ENCODE assay signal across 8 mouse cellular contexts in the genomic region with DNA sequence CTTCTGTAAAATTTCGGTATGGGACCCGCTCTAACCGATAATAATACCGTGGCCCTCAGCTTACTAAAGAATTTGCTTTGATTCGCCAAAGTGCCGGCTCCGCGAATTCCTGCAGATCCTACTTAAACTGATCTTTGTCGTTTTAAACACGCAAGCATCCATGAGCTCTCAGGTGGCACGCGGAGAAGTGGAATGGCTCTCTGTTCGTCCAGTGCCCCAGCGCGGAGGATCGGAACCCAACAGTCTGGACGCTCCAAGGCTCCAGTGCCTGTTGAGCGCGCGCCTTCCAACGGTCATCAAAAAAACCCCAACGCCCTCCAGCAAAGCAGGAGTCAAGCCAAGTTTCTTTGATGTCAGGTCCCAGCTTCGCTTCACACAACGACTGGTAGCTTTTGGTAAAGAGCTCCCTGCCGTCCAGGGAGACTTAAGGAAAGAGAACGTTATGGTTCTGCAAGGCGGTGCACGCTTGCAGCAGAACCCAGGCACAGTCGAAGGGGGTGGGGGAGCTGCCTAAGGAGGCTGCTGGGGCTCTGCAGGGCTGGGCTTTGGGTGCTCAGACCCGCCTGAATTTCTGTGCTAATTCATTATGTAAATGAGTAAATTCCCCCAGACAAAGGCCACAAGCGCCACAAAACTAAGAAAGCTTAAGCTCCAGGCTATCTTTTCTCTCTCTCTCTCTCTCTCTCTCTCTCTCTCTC. TPM values are rescaled to one million over a fixed set of nuclear protein-coding genes. Genes with fewer than 3 reads are reported as not detected.
DNase-seq lines count a peak whose midpoint lies in the region; ATAC-seq lines count a peak whose summit lies in the region.

No protein-coding gene starts in this region.

- peak overlapping the region; percentile 37; the same call in 1 of the 2 replicates for H3K9ac ChIP-seq in embryonic facial prominence, embryonic 14.5 days (ENCODE audit: low read depth, low read length)
- H3K9ac ChIP-seq in midbrain, embryonic 16.5 days (ENCODE audit: low read depth, low read length): peak overlapping the region; percentile 64

- H3K36me3 ChIP-seq in embryonic facial prominence, embryonic 14.5 days (ENCODE audit: control insufficient read depth, insufficient read depth, low read length): no peaks in the 10 kb centered on the region
- H3K36me3 ChIP-seq in midbrain, embryonic 16.5 days (ENCODE audit: control insufficient read depth, insufficient read depth, low read length): no peaks in the 10 kb centered on the region

- H3K9me3 ChIP-seq in embryonic facial prominence, embryonic 14.5 days (ENCODE audit: control insufficient read depth, low read length): no peaks in the 10 kb centered on the region
- no peaks in the 10 kb centered on the region for H3K9me3 ChIP-seq in midbrain, embryonic 16.5 days (replicated peaks; ENCODE audit: control insufficient read depth, low read length, poor library complexity, severe bottlenecking)

- peaks cover 4% of the 10 kb centered on the region for H3K4me1 ChIP-seq in embryonic facial prominence, embryonic 14.5 days (ENCODE audit: control insufficient read depth, insufficient read depth, low read length)
- H3K4me1 ChIP-seq in midbrain, embryonic 16.5 days (ENCODE audit: control insufficient read depth, insufficient read depth, low read length): peaks cover 8% of the 10 kb centered on the region

- peak overlapping the region; percentile 77 for H3K4me2 ChIP-seq in embryonic facial prominence, embryonic 14.5 days (ENCODE audit: low read depth, low read length)
- H3K4me2 ChIP-seq in midbrain, embryonic 16.5 days (ENCODE audit: low read length): peak overlapping the region; percentile 99

- peak overlapping the region; percentile 44 for H3K4me3 ChIP-seq in embryonic facial prominence, embryonic 14.5 days (ENCODE audit: low read depth, low read length)
- H3K4me3 ChIP-seq in midbrain, embryonic 16.5 days (ENCODE audit: low read depth, low read length): peak overlapping the region; percentile 59

- no peak overlapping the region for H3K27ac ChIP-seq in embryonic facial prominence, embryonic 14.5 days (replicated peaks; ENCODE audit: low read depth, low read length)
- H3K27ac ChIP-seq in midbrain, embryonic 16.5 days (ENCODE audit: low read length): no peak overlapping the region

- DNase-seq in layer of hippocampus, postnatal 10 days (ENCODE audit: low spot score in 2 of 2): peak; percentile 6 to 14
- DNase-seq in layer of hippocampus, adult 8-10 months (ENCODE audit: low spot score in 2 of 2): no peak
- DNase-seq in embryonic facial prominence, embryonic 14.5 days (ENCODE audit: low spot score): peak; percentile 6
- DNase-seq in kidney, postnatal 10 days: peak; percentile 8
- DNase-seq in left cerebral cortex, adult 11 months (ENCODE audit: low spot score): no peak
- no peak for DNase-seq in urinary bladder, postnatal 25 days (ENCODE audit: low spot score)

- WGBS in embryonic facial prominence, embryonic 14.5 days: under 1% methylated on average over 31 of the region's 31 CpGs
- under 1% methylated on average over 31 of the region's 31 CpGs for WGBS in midbrain, embryonic 16.5 days

- peaks cover 38% of the 10 kb centered on the region for H3K27me3 ChIP-seq in embryonic facial prominence, embryonic 14.5 days (replicated peaks; ENCODE audit: control insufficient read depth, insufficient read depth, low read length)
- peaks cover 8% of the 10 kb centered on the region for H3K27me3 ChIP-seq in midbrain, embryonic 16.5 days (ENCODE audit: control insufficient read depth, insufficient read depth, low read depth, low read length)

- ATAC-seq in embryonic facial prominence, embryonic 14.5 days (ENCODE audit: low read depth): no peak
- ATAC-seq in midbrain, embryonic 16.5 days: peak; percentile 74
- no peak for ATAC-seq in megakaryocyte-erythroid progenitor cell, adult 5-6 weeks (replicated peaks; ENCODE audit: low FRiP score, low TSS enrichment, poor library complexity, severe bottlenecking)

RNA-seq across cellular contexts. Expression of a gene that starts 0.6 kb away (rescaled TPM):
- under 1 TPM; 0.18 to 0.25 TPM for total RNA-seq in layer of hippocampus, postnatal 10 days (2021)
- under 1 TPM; 0.06 to 0.08 (median 0.07) TPM for total RNA-seq in layer of hippocampus, adult 8-10 months (2022)
- polyA plus RNA-seq in embryonic facial prominence, embryonic 14.5 days (2014; fragmentation: Nextera tagmentation; extraction: Ambion mirVana): 0.17 and 0.36 TPM in 2 replicates
- 0.27 and 0.30 TPM in 2 replicates for polyA plus RNA-seq in midbrain, embryonic 16.5 days (2015; fragmentation: Nextera tagmentation; extraction: Ambion mirVana)
- total RNA-seq in megakaryocyte-erythroid progenitor cell, adult 5-6 weeks (2014; fragmentation: Nextera tagmentation): not detected in 2 replicates
- total RNA-seq in megakaryocyte-erythroid progenitor cell, adult 5-6 weeks (2017): not detected in 2 replicates

RNA-seq across cellular contexts. Expression of a gene that starts 28.1 kb away (rescaled TPM):
- 1 to 10 TPM; 1.3 to 2.1 TPM for total RNA-seq in layer of hippocampus, postnatal 10 days (2021)
- 1 to 10 TPM in 2 of 4 experiments, under 1 TPM in 2; 0.64 to 1.7 (median 1.2) TPM for total RNA-seq in layer of hippocampus, adult 8-10 months (2022)
- 5.5 and 6.0 TPM in 2 replicates for polyA plus RNA-seq in embryonic facial prominence, embryonic 14.5 days (2014; fragmentation: Nextera tagmentation; extraction: Ambion mirVana)
- 1.6 and 2.0 TPM in 2 replicates for polyA plus RNA-seq in midbrain, embryonic 16.5 days (2015; fragmentation: Nextera tagmentation; extraction: Ambion mirVana)
- total RNA-seq in megakaryocyte-erythroid progenitor cell, adult 5-6 weeks (2014; fragmentation: Nextera tagmentation): not detected in 2 replicates
- total RNA-seq in megakaryocyte-erythroid progenitor cell, adult 5-6 weeks (2017): not detected in 2 replicates

Comparison
In these comparisons a context has a peak if more than half of its experiments do, and no peak if none do; other contexts are left out.
1. DNase-seq: peak in layer of hippocampus, postnatal 10 days (2 of 2), embryonic facial prominence, embryonic 14.5 days (single experiment) and kidney, postnatal 10 days (single experiment); none in layer of hippocampus, adult 8-10 months (0 of 2), left cerebral cortex, adult 11 months (single experiment) and urinary bladder, postnatal 25 days (single experiment).